Mouse (Mus musculus) B cell, adult (primary cell): ENCODE data around the gene Scgb1b17. TPM values are rescaled to one million over a fixed set of nuclear protein-coding genes. Genes with fewer than 3 reads are reported as not detected.

Experiments used
- total RNA-seq: library from RNA; stranded (reverse); gene quantifications from 4 replicates; pipeline ENCODE4 v1.2.4, GENCODE M21; 2023; ENCODE audit not compliant: inconsistent age

Gene Scgb1b17
- total RNA-seq, result not detected in 4 replicates

GRCm38 (mm10) chr7:33063149-33063548 is at the start of gene Scgb1b17:
TSS of gene Scgb1b17 (plus strand) at chr7:33063449.

GRCm38 (mm10) chr7:33056461-33056860 is 6.8 kb upstream of the Scgb1b17 start, which contains the start of gene Scgb2b17:
TSS of gene Scgb2b17 (minus strand) at chr7:33056561.

Other genes starting within 250 kb of the Scgb1b17 start
- gene Scgb2b15, start 233.8 kb upstream of the Scgb1b17 start, total RNA-seq, result not detected in 4 replicates
- gene Scgb1b15, start 226.9 kb upstream of the Scgb1b17 start, total RNA-seq, result not detected in 4 replicates
- not detected in 4 replicates for gene Scgb2b17, start 6.9 kb upstream of the Scgb1b17 start, total RNA-seq
- not detected in 4 replicates for gene Scgb2b18, start 110.4 kb downstream of the Scgb1b17 start, total RNA-seq
- gene Scgb1b18, start 122.1 kb downstream of the Scgb1b17 start, total RNA-seq, result not detected in 4 replicates
- not detected in 4 replicates for gene Scgb2b19, start 216.9 kb downstream of the Scgb1b17 start, total RNA-seq
- gene Scgb1b19, start 223.8 kb downstream of the Scgb1b17 start, total RNA-seq, result not detected in 4 replicates